Mouse (Mus musculus): ENCODE results near the gene Cdhr2. TPM values are rescaled to one million over a fixed set of nuclear protein-coding genes. Genes with fewer than 3 reads are reported as not detected.
A peak's percentile ranks its signal among the peaks of the same experiment; 100 is the strongest.

The Cdhr2 gene
- polyA plus RNA-seq, 1 experiment = not detected

- peak overlapping the region; percentile 100 for H3K27ac ChIP-seq (ENCODE audit: insufficient read depth, low read depth, low read length)
- 17% methylated on average over 12 of the region's 12 CpGs for WGBS
- H3K4me3 ChIP-seq (ENCODE audit: insufficient read depth, low read depth, low read length) = peak overlapping the region; percentile 20; the same call in 1 of the 2 replicates
- no peak for TF ChIP-seq POLR2A (IDR thresholded peaks at IDR 0.05; ENCODE audit: insufficient read depth, low read depth, low read length)
- no peak for TF ChIP-seq CTCF (IDR thresholded peaks at IDR 0.05; ENCODE audit: insufficient read depth, low read depth, low read length)
- peaks cover 58% of the 10 kb centered on the region for H3K4me1 ChIP-seq (ENCODE audit: control insufficient read depth, insufficient read depth, low read length)
Measured at GRCm38 (mm10) chr13:54754169-54755080, 53.2 kb downstream of the Cdhr2 start.

GRCm38 (mm10) chr13:54755201-54755830 lies 54.1 kb downstream of the Cdhr2 start:
- peak overlapping the region; percentile 100 for H3K27ac ChIP-seq (ENCODE audit: insufficient read depth, low read depth, low read length)
- H3K4me3 ChIP-seq (ENCODE audit: insufficient read depth, low read depth, low read length) = peak overlapping the region; percentile 28
- WGBS = 6% methylated on average over 9 of the region's 9 CpGs
- TF ChIP-seq POLR2A (IDR thresholded peaks at IDR 0.05; ENCODE audit: insufficient read depth, low read depth, low read length) = no peak
- no peak for TF ChIP-seq CTCF (IDR thresholded peaks at IDR 0.05; ENCODE audit: insufficient read depth, low read depth, low read length)
- peaks cover 67% of the 10 kb centered on the region for H3K4me1 ChIP-seq (ENCODE audit: control insufficient read depth, insufficient read depth, low read length)

- Histone ChIP-seq H3K4me3 (ENCODE audit: insufficient read depth, low read depth, low read length) (no peak overlapping the region), H3K4me1 (ENCODE audit: control insufficient read depth, insufficient read depth, low read length) (peaks cover 73% of the 10 kb centered on the region), H3K27ac (ENCODE audit: insufficient read depth, low read depth, low read length) (peak overlapping the region; percentile 100)
- 63% methylated on average over 8 of the region's 8 CpGs for WGBS
- TF ChIP-seq POLR2A (IDR thresholded peaks at IDR 0.05; ENCODE audit: insufficient read depth, low read depth, low read length) (no peak), CTCF (IDR thresholded peaks at IDR 0.05; ENCODE audit: insufficient read depth, low read depth, low read length) (no peak)
Measured at GRCm38 (mm10) chr13:54756156-54756712, 55.0 kb downstream of the Cdhr2 start.

- peaks cover 64% of the 10 kb centered on the region for H3K4me1 ChIP-seq (ENCODE audit: control insufficient read depth, insufficient read depth, low read length)
- WGBS = 13% methylated on average over 10 of the region's 10 CpGs
- peak overlapping the region; percentile 94 for H3K27ac ChIP-seq (ENCODE audit: insufficient read depth, low read depth, low read length)
- peak overlapping the region; percentile 45 for H3K4me3 ChIP-seq (ENCODE audit: insufficient read depth, low read depth, low read length)
- no peak for TF ChIP-seq POLR2A (IDR thresholded peaks at IDR 0.05; ENCODE audit: insufficient read depth, low read depth, low read length)
- no peak for TF ChIP-seq CTCF (IDR thresholded peaks at IDR 0.05; ENCODE audit: insufficient read depth, low read depth, low read length)
Measured at GRCm38 (mm10) chr13:54757093-54757830, 56.0 kb downstream of the Cdhr2 start.

- H3K27ac ChIP-seq (ENCODE audit: insufficient read depth, low read depth, low read length) = peak overlapping the region; percentile 95
- TF ChIP-seq POLR2A (IDR thresholded peaks at IDR 0.05; ENCODE audit: insufficient read depth, low read depth, low read length) = peak; percentile 23; the same call in 1 of the 2 replicates
- TF ChIP-seq CTCF (IDR thresholded peaks at IDR 0.05; ENCODE audit: insufficient read depth, low read depth, low read length) = peak; percentile 65
- peaks cover 57% of the 10 kb centered on the region for H3K4me1 ChIP-seq (ENCODE audit: control insufficient read depth, insufficient read depth, low read length)
- under 1% methylated on average over 43 of the region's 43 CpGs for WGBS
- peak overlapping the region; percentile 45 for H3K4me3 ChIP-seq (ENCODE audit: insufficient read depth, low read depth, low read length)
Measured at GRCm38 (mm10) chr13:54758045-54758755, 56.9 kb downstream of the Cdhr2 start.

- TF ChIP-seq CTCF (IDR thresholded peaks at IDR 0.05; ENCODE audit: insufficient read depth, low read depth, low read length) (no peak), POLR2A (IDR thresholded peaks at IDR 0.05; ENCODE audit: insufficient read depth, low read depth, low read length) (no peak)
- Histone ChIP-seq H3K4me3 (ENCODE audit: insufficient read depth, low read depth, low read length) (peak overlapping the region; percentile 45), H3K4me1 (ENCODE audit: control insufficient read depth, insufficient read depth, low read length) (peaks cover 50% of the 10 kb centered on the region), H3K27ac (ENCODE audit: insufficient read depth, low read depth, low read length) (peak overlapping the region; percentile 95)
- WGBS = 3% methylated on average over 29 of the region's 29 CpGs
Measured at GRCm38 (mm10) chr13:54758756-54759470, 57.7 kb downstream of the Cdhr2 start.

- Histone ChIP-seq H3K4me1 (ENCODE audit: control insufficient read depth, insufficient read depth, low read length) (peaks cover 48% of the 10 kb centered on the region), H3K27ac (ENCODE audit: insufficient read depth, low read depth, low read length) (peak overlapping the region; percentile 66), H3K4me3 (ENCODE audit: insufficient read depth, low read depth, low read length) (no peak overlapping the region)
- WGBS = 34% methylated on average over 7 of the region's 7 CpGs
- TF ChIP-seq CTCF (IDR thresholded peaks at IDR 0.05; ENCODE audit: insufficient read depth, low read depth, low read length) (no peak), POLR2A (IDR thresholded peaks at IDR 0.05; ENCODE audit: insufficient read depth, low read depth, low read length) (no peak)
Measured at GRCm38 (mm10) chr13:54759496-54759895, 58.2 kb downstream of the Cdhr2 start.

Data from olfactory bulb, adult 2 months (tissue).